Mouse (Mus musculus) liver, embryonic 16.5 days (tissue): Measurements from ENCODE around the gene Gm20489. TPM values are rescaled to one million over a fixed set of nuclear protein-coding genes. Genes with fewer than 3 reads are reported as not detected.

Experiments
- ATAC-seq: fragments of 200-750 bp; cut with Nextera tagmentation; 2 replicates; pipeline ENCODE4 v1.8.0; 2017; ENCODE audit warnings: low read depth, mild to moderate bottlenecking, moderate number of reproducible peaks, moderate library complexity
- H3K27ac ChIP-seq: fragments of 300-500 bp; sonication (generic); 2 replicates; pipeline ENCODE4 v1.5.1; 2014; ENCODE audit warnings: mild to moderate bottlenecking, low read length
- H3K27me3 ChIP-seq: fragments of 300-500 bp; sonication (generic); 2 replicates; pipeline ENCODE4 v1.6.1; 2014; ENCODE audit warnings: low read depth, low read length, mixed read lengths; ENCODE audit not compliant: control insufficient read depth, insufficient read depth
- H3K36me3 ChIP-seq: fragments of 300-500 bp; sonication (generic); 2 replicates; pipeline ENCODE4 v1.6.1; 2014; ENCODE audit warnings: mild to moderate bottlenecking; ENCODE audit not compliant: control insufficient read depth, insufficient read depth
- H3K4me1 ChIP-seq: fragments of 300-500 bp; sonication (generic); 2 replicates; pipeline ENCODE4 v1.6.1; 2014; ENCODE audit warnings: low read depth, low read length, mixed read lengths; ENCODE audit not compliant: control insufficient read depth
- H3K4me2 ChIP-seq: fragments of 300-500 bp; sonication (generic); 2 replicates; pipeline ENCODE4 v1.6.1; 2014; ENCODE audit warnings: low read depth, low read length, mixed read lengths
- H3K4me3 ChIP-seq: fragments of 300-500 bp; sonication (generic); 2 replicates; pipeline ENCODE4 v1.5.1; 2014; ENCODE audit warnings: low read depth, mild to moderate bottlenecking, low read length
- H3K9ac ChIP-seq: fragments of 300-500 bp; sonication (generic); 2 replicates; pipeline ENCODE4 v1.6.1; 2014; ENCODE audit warnings: low read depth, low read length
- H3K9me3 ChIP-seq: fragments of 300-500 bp; sonication (generic); replicated peaks from 2 replicates; pipeline ENCODE4 v1.6.1; 2016; ENCODE audit warnings: low read length; ENCODE audit not compliant: control insufficient read depth
- WGBS: fragments of 180-500 bp; shearing (Covaris S2); extraction: QIAGEN DNeasy Blood & Tissue Kit; methylation state at CpG from one replicate; pipeline ENCODE4 v1.1.7; 2014; ENCODE audit not compliant: insufficient replicate concordance; 5-methylcytosine and 5-hydroxymethylcytosine counted together
- polyA plus RNA-seq: library from polyadenylated mRNA; unstranded; fragments of >200 nt; fragmentation: Nextera tagmentation; extraction: Ambion mirVana; gene quantifications from 2 replicates; pipeline ENCODE4 v1.2.1, GENCODE M21; 2015

Gm20489 gene
- polyA plus RNA-seq, 1 experiment from 2014 or later, result not detected

DNA sequence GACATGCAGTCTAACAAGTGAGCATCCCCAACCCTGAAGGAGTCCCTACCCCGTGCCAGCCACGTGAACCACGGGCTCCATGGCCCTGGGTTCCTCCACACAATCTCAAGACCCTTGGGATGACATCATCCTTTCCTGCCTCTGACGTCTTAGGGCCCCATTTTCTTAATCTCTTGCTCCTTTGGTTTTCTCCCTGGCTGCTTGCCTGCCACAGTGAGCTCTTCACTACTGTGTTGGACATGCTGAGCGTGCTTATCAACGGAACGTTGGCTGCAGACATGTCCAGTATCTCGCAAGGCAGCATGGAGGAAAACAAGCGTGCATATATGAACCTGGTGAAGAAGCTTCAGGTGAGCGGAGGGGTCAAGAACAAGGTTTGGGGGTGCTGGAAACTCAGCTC, 21.3 kb upstream of the Gm20489 start:
- 0 out of 2 replicates have a peak overlapping the region, but pooled peaks have one; percentile 26 for H3K9ac ChIP-seq
- peak; percentile 35 for ATAC-seq
- H3K4me3 ChIP-seq, result no peak overlapping the region
- no peaks in the 10 kb centered on the region for H3K9me3 ChIP-seq
- WGBS, result 55% methylated on average over 10 of the region's 10 CpGs
- H3K4me1 ChIP-seq, result peaks cover 41% of the 10 kb centered on the region
- H3K36me3 ChIP-seq, result peaks cover 39% of the 10 kb centered on the region
- H3K27ac ChIP-seq, result peak overlapping the region; percentile 42
- no peaks in the 10 kb centered on the region; the same call in 1 of the 2 replicates for H3K27me3 ChIP-seq
- no peak overlapping the region; the same call in 1 of the 2 replicates for H3K4me2 ChIP-seq

- H3K36me3 ChIP-seq, result peaks cover 37% of the 10 kb centered on the region
- H3K27ac ChIP-seq, result peak overlapping the region; percentile 93
- WGBS, result 74% methylated on average over 7 of the region's 7 CpGs
- no peaks in the 10 kb centered on the region for H3K9me3 ChIP-seq
- H3K4me1 ChIP-seq, result peaks cover 41% of the 10 kb centered on the region
- H3K9ac ChIP-seq, result no peak overlapping the region
- H3K4me2 ChIP-seq, result peak overlapping the region; percentile 42
- ATAC-seq, result no peak
- no peak overlapping the region for H3K4me3 ChIP-seq
- no peaks in the 10 kb centered on the region; the same call in 1 of the 2 replicates for H3K27me3 ChIP-seq
Measured at GRCm38 (mm10) chrX:101289037-101289436, 20.2 kb upstream of the Gm20489 start.

- H3K27me3 ChIP-seq, result no peaks in the 10 kb centered on the region; the same call in 1 of the 2 replicates
- peak overlapping the region; percentile 93 for H3K27ac ChIP-seq
- H3K4me3 ChIP-seq, result no peak overlapping the region
- no peaks in the 10 kb centered on the region for H3K9me3 ChIP-seq
- H3K9ac ChIP-seq, result peak overlapping the region; percentile 48
- ATAC-seq, result peak; percentile 54
- WGBS, result 68% methylated on average over 6 of the region's 6 CpGs
- H3K36me3 ChIP-seq, result peaks cover 38% of the 10 kb centered on the region
- H3K4me2 ChIP-seq, result peak overlapping the region; percentile 46
- peaks cover 41% of the 10 kb centered on the region for H3K4me1 ChIP-seq
Measured at GRCm38 (mm10) chrX:101288432-101288831, 19.6 kb upstream of the Gm20489 start.

- peaks cover 35% of the 10 kb centered on the region for H3K36me3 ChIP-seq
- peaks cover 41% of the 10 kb centered on the region for H3K4me1 ChIP-seq
- no peaks in the 10 kb centered on the region; the same call in 1 of the 2 replicates for H3K27me3 ChIP-seq
- WGBS, result 32% methylated on average over 3 of the region's 3 CpGs
- peak overlapping the region; percentile 7; the same call in 1 of the 2 replicates for H3K4me3 ChIP-seq
- peak overlapping the region; percentile 46 for H3K4me2 ChIP-seq
- ATAC-seq, result peak; percentile 98
- H3K9ac ChIP-seq, result peak overlapping the region; percentile 48
- H3K9me3 ChIP-seq, result no peaks in the 10 kb centered on the region
- H3K27ac ChIP-seq, result peak overlapping the region; percentile 93
Measured at GRCm38 (mm10) chrX:101287543-101287942, 18.7 kb upstream of the Gm20489 start.

GRCm38 (mm10) chrX:101285953-101286670, 17.3 kb upstream of the Gm20489 start:
- Histone ChIP-seq H3K27ac (peak overlapping the region; percentile 93), H3K9me3 (no peaks in the 10 kb centered on the region), H3K4me2 (no peak overlapping the region), H3K36me3 (peaks cover 39% of the 10 kb centered on the region), H3K27me3 (no peaks in the 10 kb centered on the region; the same call in 1 of the 2 replicates), H3K4me1 (peaks cover 41% of the 10 kb centered on the region), H3K4me3 (no peak overlapping the region), H3K9ac (peak overlapping the region; percentile 10; the same call in 1 of the 2 replicates)
- WGBS, result 82% methylated on average over 14 of the region's 14 CpGs
- no peak for ATAC-seq

DNA sequence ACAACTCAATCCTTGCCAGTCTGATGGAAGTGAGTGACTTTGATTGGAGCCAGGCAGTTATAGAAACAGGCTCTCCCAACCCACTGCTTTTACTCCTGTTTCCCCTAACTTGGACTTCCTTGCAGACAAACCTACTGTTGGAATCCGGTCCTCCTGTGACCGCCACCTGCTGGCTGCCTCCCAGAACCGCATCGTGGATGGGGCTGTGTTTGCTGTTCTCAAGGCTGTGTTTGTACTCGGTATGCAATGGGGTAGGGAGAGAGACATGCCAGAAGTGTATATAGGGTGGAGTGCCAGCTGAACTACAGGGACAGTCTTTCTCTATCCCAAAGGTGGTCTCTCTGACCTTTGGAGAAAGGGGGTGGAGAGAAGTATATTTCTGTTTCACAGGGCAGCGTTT, 16.7 kb upstream of the Gm20489 start:
- Histone ChIP-seq H3K36me3 (peaks cover 40% of the 10 kb centered on the region), H3K27ac (0 out of 2 replicates have a peak overlapping the region, but pooled peaks have one; percentile 44), H3K4me2 (no peak overlapping the region), H3K4me1 (peaks cover 40% of the 10 kb centered on the region), H3K4me3 (no peak overlapping the region), H3K9ac (no peak overlapping the region), H3K9me3 (no peaks in the 10 kb centered on the region), H3K27me3 (no peaks in the 10 kb centered on the region; the same call in 1 of the 2 replicates)
- no peak for ATAC-seq
- 22% methylated on average over 6 of the region's 6 CpGs for WGBS

DNA sequence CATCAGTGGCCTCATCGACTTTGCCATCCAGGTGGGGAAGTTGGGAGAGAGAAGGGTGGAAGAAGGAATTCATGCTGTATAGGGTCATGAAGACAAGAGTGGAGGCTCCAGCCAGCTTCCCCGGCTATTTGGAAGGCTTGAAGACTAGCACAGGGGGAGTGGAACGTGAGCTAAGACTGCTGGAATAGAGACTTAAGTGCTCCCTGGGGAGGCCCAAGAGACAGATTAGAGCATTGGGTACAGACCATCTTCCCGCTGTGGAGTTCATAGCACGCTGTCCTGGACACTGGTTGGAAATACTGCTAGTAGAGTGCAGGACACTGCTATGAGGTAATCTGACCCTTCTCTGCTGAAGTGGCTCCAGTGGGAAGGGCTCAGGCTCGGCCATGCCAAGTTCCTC, 14.0 kb upstream of the Gm20489 start:
- H3K4me3 ChIP-seq, result no peak overlapping the region
- WGBS, result 77% methylated on average over 6 of the region's 6 CpGs
- H3K27ac ChIP-seq, result no peak overlapping the region
- no peaks in the 10 kb centered on the region for H3K27me3 ChIP-seq
- no peak for ATAC-seq
- peaks cover 50% of the 10 kb centered on the region for H3K36me3 ChIP-seq
- H3K4me2 ChIP-seq, result no peak overlapping the region
- peaks cover 16% of the 10 kb centered on the region for H3K4me1 ChIP-seq
- no peaks in the 10 kb centered on the region for H3K9me3 ChIP-seq
- H3K9ac ChIP-seq, result no peak overlapping the region

DNA sequence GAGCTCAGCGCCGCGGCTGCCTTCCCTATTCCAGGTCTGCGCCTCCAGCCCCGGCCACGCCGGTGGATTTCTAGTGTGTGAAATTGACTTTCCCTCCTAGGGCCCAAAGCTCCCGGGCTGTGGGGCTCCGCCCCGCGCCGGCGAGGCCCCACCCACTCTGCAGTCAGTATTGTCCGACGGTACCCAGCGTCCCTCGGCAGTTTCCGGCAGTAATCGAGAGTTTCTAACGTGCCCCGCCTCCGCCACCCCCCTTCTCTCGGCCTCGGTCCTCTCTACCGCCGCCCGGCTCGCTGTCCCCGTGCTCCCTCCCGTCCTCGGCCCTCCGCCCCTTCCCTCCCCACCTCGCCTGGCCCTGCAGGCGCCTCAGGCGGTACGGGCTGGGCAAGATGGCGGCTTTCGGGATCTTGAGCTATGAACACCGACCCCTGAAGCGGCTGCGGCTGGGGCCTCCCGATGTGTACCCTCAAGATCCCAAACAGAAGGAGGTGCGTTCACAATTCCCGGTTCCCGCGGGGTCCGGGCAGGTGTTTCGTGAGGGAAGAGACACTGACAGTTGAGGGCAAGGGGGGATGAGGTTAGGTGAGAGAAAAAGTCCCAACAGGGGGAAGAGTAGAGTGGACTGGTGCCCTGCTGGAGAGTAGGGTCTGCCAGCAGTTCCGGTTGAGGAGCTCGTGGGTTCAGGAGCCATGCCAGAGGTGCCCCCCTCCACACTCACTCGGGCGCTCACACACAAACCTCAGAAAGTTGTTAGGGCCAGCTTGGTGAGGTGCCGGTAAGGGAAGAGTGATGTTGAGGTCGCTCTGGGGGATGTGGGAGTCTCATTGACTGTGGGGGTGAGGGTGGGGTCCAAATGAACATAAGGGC, 5.3 kb upstream of the Gm20489 start, which contains the start of gene Med12:
Med12 (plus strand) TSS at position 156 of the 864 bp plus-strand sequence.
- ATAC-seq, result peak; percentile 96
- Histone ChIP-seq H3K9ac (peak within 1 kb of the TSS; percentile 78), H3K9me3 (no peaks in the 10 kb centered on the region), H3K4me2 (peak within 1 kb of the TSS; percentile 65), H3K27me3 (no peaks in the 10 kb centered on the region), H3K4me3 (peak within 1 kb of the TSS; percentile 69), H3K36me3 (peaks cover 12% of the 10 kb centered on the region), H3K4me1 (peaks cover 7% of the 10 kb centered on the region), H3K27ac (peak within 1 kb of the TSS; percentile 65)
- 17% methylated on average over 54 of the region's 54 CpGs for WGBS
